In the genomic region with DNA sequence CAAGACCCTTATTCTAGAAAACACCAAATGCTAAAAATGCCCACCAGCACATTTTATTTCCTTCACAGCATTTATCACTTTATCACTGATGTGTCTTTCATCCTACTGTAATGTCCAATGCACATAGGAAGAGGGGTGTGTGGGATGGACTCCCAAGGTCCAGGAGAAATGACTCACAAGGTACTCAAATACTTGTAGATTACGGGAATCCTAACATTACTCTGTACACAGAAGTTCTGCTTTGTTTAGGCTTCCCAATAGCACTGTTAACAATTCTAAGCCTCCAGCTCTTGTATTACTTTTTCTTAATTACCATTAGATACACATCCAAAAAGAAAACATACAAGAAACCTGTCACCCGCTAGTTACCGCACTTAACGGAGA, we compare ENCODE assay signal across 8 mouse cellular contexts. TPM values are rescaled to one million over a fixed set of nuclear protein-coding genes. Genes with fewer than 3 reads are reported as not detected.
DNase-seq lines count a peak whose midpoint lies in the region; ATAC-seq and TF ChIP-seq lines count a peak whose summit lies in the region.

No protein-coding gene starts in this region.

- DNase-seq in forebrain, embryonic 10.5 days (ENCODE audit: extremely low spot score, low spot score): no peak
- no peak for DNase-seq in frontal cortex, postnatal 36 days (ENCODE audit: low spot score in 2 of 2)
- DNase-seq in left cerebral cortex, adult 9 months (ENCODE audit: low spot score in 2 of 2): no peak
- DNase-seq in ovary, postnatal 36 days (ENCODE audit: low spot score): no peak

- peaks cover 33% of the 10 kb centered on the region for H3K4me1 ChIP-seq in megakaryocyte, embryonic 14.5 days
- H3K4me1 ChIP-seq in forebrain, embryonic 10.5 days: peaks cover 35% of the 10 kb centered on the region
- peaks cover 25% of the 10 kb centered on the region for H3K4me1 ChIP-seq in limb, embryonic 12.5 days (replicated peaks)
- no peaks in the 10 kb centered on the region; the same call in 1 of the 2 replicates for H3K4me1 ChIP-seq in small intestine, adult 2 months (ENCODE audit: control insufficient read depth, insufficient read depth, insufficient read length, low read length)

- no peaks in the 10 kb centered on the region for H3K9me3 ChIP-seq in megakaryocyte, embryonic 14.5 days
- H3K9me3 ChIP-seq in forebrain, embryonic 10.5 days: no peaks in the 10 kb centered on the region
- H3K9me3 ChIP-seq in limb, embryonic 12.5 days: no peaks in the 10 kb centered on the region

- peak overlapping the region; percentile 100 for H3K27ac ChIP-seq in forebrain, embryonic 10.5 days
- H3K27ac ChIP-seq in limb, embryonic 12.5 days: peak overlapping the region; percentile 100
- H3K27ac ChIP-seq in small intestine, adult 2 months (ENCODE audit: insufficient read depth, low read depth, low read length): no peak overlapping the region

- TF ChIP-seq POLR2A in small intestine, adult 2 months (IDR thresholded peaks at IDR 0.05; ENCODE audit: low read depth, low read length): no peak

- H3K36me3 ChIP-seq in megakaryocyte, embryonic 14.5 days (replicated peaks; ENCODE audit: low read length): no peaks in the 10 kb centered on the region
- no peaks in the 10 kb centered on the region for H3K36me3 ChIP-seq in forebrain, embryonic 10.5 days (replicated peaks)
- no peaks in the 10 kb centered on the region for H3K36me3 ChIP-seq in limb, embryonic 12.5 days
- no peaks in the 10 kb centered on the region for H3K36me3 ChIP-seq in small intestine, adult 2 months (ENCODE audit: control insufficient read depth, insufficient read depth, low read length)

- ATAC-seq in megakaryocyte, adult 5-6 weeks (ENCODE audit: poor library complexity, severe bottlenecking): no peak
- no peak for ATAC-seq in limb, embryonic 12.5 days (ENCODE audit: insufficient number of reproducible peaks, insufficient read depth, low FRiP score, low TSS enrichment, low read depth)

- H3K9ac ChIP-seq in limb, embryonic 12.5 days (replicated peaks): peak overlapping the region; percentile 99

- TF ChIP-seq CTCF in small intestine, adult 2 months (IDR thresholded peaks at IDR 0.05; ENCODE audit: extremely low read depth, insufficient read length, insufficient replicate concordance, low read depth, low read length): no peak

- H3K27me3 ChIP-seq in megakaryocyte, embryonic 14.5 days (replicated peaks): no peaks in the 10 kb centered on the region
- no peaks in the 10 kb centered on the region for H3K27me3 ChIP-seq in forebrain, embryonic 10.5 days (ENCODE audit: poor library complexity, severe bottlenecking)
- no peaks in the 10 kb centered on the region for H3K27me3 ChIP-seq in limb, embryonic 12.5 days
- H3K27me3 ChIP-seq in small intestine, adult 2 months (ENCODE audit: control insufficient read depth, insufficient read depth, low read length): no peaks in the 10 kb centered on the region

- peak overlapping the region; percentile 97 for H3K4me3 ChIP-seq in megakaryocyte, embryonic 14.5 days (replicated peaks)
- peak overlapping the region; percentile 86 for H3K4me3 ChIP-seq in forebrain, embryonic 10.5 days
- H3K4me3 ChIP-seq in limb, embryonic 12.5 days (replicated peaks): peak overlapping the region; percentile 96
- peak overlapping the region; percentile 80 for H3K4me3 ChIP-seq in small intestine, adult 2 months (ENCODE audit: low read depth, low read length)

- WGBS in forebrain, embryonic 10.5 days: 2% methylated on average over 4 of the region's 4 CpGs
- 1% methylated on average over 4 of the region's 4 CpGs for WGBS in limb, embryonic 12.5 days
- WGBS in small intestine, adult 2 months: 7% methylated on average over 4 of the region's 4 CpGs

- peak overlapping the region; percentile 69 for H3K4me2 ChIP-seq in limb, embryonic 12.5 days

RNA-seq across cellular contexts. Expression of a gene that starts 40.4 kb away (rescaled TPM):
- 0.15 TPM in 1 of 2 replicates, not detected in the other for polyA plus RNA-seq in megakaryocyte, embryonic 14.5 days (2012; ENCODE audit: insufficient read depth, low replicate concordance)
- 17.0 and 17.8 TPM in 2 replicates for total RNA-seq in megakaryocyte, adult 5-6 weeks (2015)
- total RNA-seq in megakaryocyte, adult 5-6 weeks (2017): 15.8 and 16.3 TPM in 2 replicates
- 63.0 and 65.0 TPM in 2 replicates for polyA plus RNA-seq in forebrain, embryonic 10.5 days (2016; fragmentation: Nextera tagmentation; extraction: Ambion mirVana)
- 58.5 and 59.6 TPM in 2 replicates for polyA plus RNA-seq in limb, embryonic 12.5 days (2016; fragmentation: Nextera tagmentation; extraction: Ambion mirVana)
- polyA plus RNA-seq in small intestine, adult 2 months (2012; rRNA removed): 0.79 and 0.96 TPM in 2 replicates

Comparison
In these comparisons a context has a peak if more than half of its experiments do, and no peak if none do; other contexts are left out.
1. RNA of a gene that starts 40.4 kb away (polyA plus RNA-seq): 63.0 to 65.0 TPM in forebrain, embryonic 10.5 days and 58.5 to 59.6 TPM in limb, embryonic 12.5 days; 0.79 to 0.96 TPM in small intestine, adult 2 months and 0.15 TPM in megakaryocyte, embryonic 14.5 days; every median in the first group is over 10 times any median in the second.
2. Peak in every context shown above with its lines, with median percentiles within 50 percentile points of each other: H3K4me3 ChIP-seq.